Mouse (Mus musculus): Measurements from ENCODE around the gene Pdss2. TPM values are rescaled to one million over a fixed set of nuclear protein-coding genes. Genes with fewer than 3 reads are reported as not detected.

Pdss2 gene
- total RNA-seq, 1 experiment: 16.6 TPM

DNA sequence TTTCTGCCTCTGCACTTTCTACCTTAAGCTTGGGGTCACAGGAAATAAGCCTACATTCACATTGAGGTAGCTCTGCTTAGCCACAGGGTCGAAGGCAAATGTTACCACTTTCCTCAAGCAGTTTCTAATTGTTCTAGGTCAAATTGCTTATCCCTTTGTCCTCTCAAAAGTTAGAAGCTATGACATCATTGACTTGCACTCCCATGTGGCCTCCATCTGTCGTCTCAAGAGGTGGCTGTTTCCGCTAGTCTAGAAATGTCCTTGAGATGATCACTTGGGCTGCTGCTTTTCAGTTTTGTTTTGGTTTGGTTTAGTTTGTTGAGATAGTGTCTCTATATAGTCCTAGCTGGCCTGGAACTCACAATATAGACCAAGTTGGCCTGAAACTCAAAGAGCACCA, 13.7 kb downstream of the Pdss2 start:
- Histone ChIP-seq H3K4me3 (ENCODE audit: insufficient read depth in 1 of 2, low read depth in 1 of 2, low read length in 2 of 2, poor library complexity in 1 of 2, severe bottlenecking in 1 of 2) (no peak overlapping the region), H3K9me3 (ENCODE audit: control insufficient read depth, insufficient read depth, low read depth, low read length) (no peaks in the 10 kb centered on the region; the same call in 1 of the 2 replicates), H3K36me3 (ENCODE audit: control insufficient read depth, insufficient read depth, low read length, poor library complexity, severe bottlenecking) (no peaks in the 10 kb centered on the region), H3K27ac (ENCODE audit: insufficient read depth, low read depth, low read length, poor library complexity, severe bottlenecking) (no peak overlapping the region), H3K9ac (ENCODE audit: insufficient read depth, low read depth, low read length, poor library complexity, severe bottlenecking) (no peak overlapping the region), H3K4me1 (ENCODE audit: control insufficient read depth in 2 of 2, insufficient read depth in 2 of 2, low read length in 2 of 2, poor library complexity in 1 of 2) (no peaks in the 10 kb centered on the region)
- DNase-seq (ENCODE audit: low read depth, low spot score): no peak
- TF ChIP-seq ZC3H11A (IDR thresholded peaks at IDR 0.05; ENCODE audit: borderline replicate concordance, low read depth, low read length): no peak
- TF ChIP-seq CHD2 (IDR thresholded peaks at IDR 0.05; ENCODE audit: low read depth, low read length): no peak
- no peak for TF ChIP-seq HCFC1 (IDR thresholded peaks at IDR 0.05; ENCODE audit: borderline replicate concordance, insufficient read depth, low read length)
- no peak for TF ChIP-seq ZNF384 (IDR thresholded peaks at IDR 0.05; ENCODE audit: low read depth, low read length)
- no peak for TF ChIP-seq MAFK (IDR thresholded peaks at IDR 0.05; ENCODE audit: insufficient read depth, low read depth, low read length)
- in situ Hi-C loops (cut with MboI; ENCODE audit: low sequenced_read_pairs in 2 of 2, unreplicated experiment in 2 of 2): no loop called here

DNA sequence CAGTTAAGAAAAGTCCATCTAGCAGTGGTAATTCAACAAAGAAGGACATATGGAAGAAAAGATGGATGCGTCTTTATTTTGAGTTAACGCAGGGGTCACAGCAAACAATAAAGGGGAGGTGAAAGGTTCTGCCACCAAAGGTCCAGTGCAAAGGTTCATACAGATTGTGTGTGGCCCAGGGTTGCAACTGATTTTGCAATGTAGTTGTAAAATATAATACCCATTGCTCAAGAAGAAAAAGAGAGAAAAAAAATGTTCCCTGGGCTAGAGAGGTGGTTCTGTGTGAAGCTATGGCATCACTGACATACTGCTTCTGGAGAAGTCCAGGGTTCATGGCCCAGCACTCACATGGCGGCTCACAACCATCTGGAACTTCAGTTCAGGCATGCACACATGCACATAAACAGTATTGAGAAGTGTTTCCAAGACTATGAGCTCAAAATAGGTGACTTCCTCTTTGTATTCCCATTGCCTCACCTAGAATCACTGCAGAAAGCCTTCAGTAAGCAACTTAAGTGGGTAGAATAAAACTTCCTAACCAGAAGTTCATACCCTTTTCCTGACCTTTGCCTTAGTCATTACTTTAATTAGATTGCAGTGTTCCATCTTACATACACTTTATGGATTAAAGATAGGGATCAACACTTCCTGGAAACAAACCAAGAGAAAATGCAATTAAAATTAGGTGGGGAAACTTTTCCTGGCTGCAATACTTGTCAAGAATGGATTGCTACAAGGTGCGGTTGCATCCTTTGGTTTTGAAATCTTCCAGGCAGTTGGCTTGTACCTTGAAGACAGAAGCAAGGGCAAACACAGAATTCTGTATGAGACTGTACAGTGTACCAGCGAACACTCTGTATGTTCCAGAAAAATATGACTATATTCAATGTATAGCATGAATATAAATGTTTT, 14.7 kb downstream of the Pdss2 start:
- Histone ChIP-seq H3K9me3 (ENCODE audit: control insufficient read depth, insufficient read depth, low read depth, low read length) (no peaks in the 10 kb centered on the region; the same call in 1 of the 2 replicates), H3K27ac (ENCODE audit: insufficient read depth, low read depth, low read length, poor library complexity, severe bottlenecking) (no peak overlapping the region), H3K4me1 (ENCODE audit: control insufficient read depth in 2 of 2, insufficient read depth in 2 of 2, low read length in 2 of 2, poor library complexity in 1 of 2) (no peaks in the 10 kb centered on the region), H3K4me3 (ENCODE audit: insufficient read depth in 1 of 2, low read depth in 1 of 2, low read length in 2 of 2, poor library complexity in 1 of 2, severe bottlenecking in 1 of 2) (no peak overlapping the region), H3K9ac (ENCODE audit: insufficient read depth, low read depth, low read length, poor library complexity, severe bottlenecking) (no peak overlapping the region), H3K36me3 (ENCODE audit: control insufficient read depth, insufficient read depth, low read length, poor library complexity, severe bottlenecking) (no peaks in the 10 kb centered on the region)
- DNase-seq (ENCODE audit: low read depth, low spot score): no peak
- in situ Hi-C loops (cut with MboI; ENCODE audit: low sequenced_read_pairs in 2 of 2, unreplicated experiment in 2 of 2): no loop called here
- TF ChIP-seq ZC3H11A (IDR thresholded peaks at IDR 0.05; ENCODE audit: borderline replicate concordance, low read depth, low read length): no peak
- TF ChIP-seq CHD2 (IDR thresholded peaks at IDR 0.05; ENCODE audit: low read depth, low read length): no peak
- no peak for TF ChIP-seq MAFK (IDR thresholded peaks at IDR 0.05; ENCODE audit: insufficient read depth, low read depth, low read length)
- no peak for TF ChIP-seq ZNF384 (IDR thresholded peaks at IDR 0.05; ENCODE audit: low read depth, low read length)
- TF ChIP-seq HCFC1 (IDR thresholded peaks at IDR 0.05; ENCODE audit: borderline replicate concordance, insufficient read depth, low read length): no peak

DNA sequence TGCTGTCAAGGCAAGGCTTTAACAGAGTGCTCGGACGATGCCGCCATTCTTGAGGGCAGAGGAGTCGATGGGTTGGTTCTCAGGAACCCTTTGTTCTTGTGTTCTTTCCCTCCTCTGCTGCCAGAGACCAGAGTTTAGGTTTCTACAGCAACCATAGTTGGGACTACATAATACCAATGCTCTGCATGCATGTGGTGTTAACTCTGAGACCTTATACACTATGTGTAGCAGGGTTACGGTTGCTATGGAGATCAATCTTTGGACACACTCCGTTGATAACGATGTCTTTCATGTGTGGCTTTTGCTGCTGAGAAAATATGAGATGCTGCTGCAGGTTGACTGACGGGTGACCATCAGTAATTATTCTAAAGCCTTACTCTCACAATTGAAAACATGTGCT, 20.9 kb downstream of the Pdss2 start:
- Histone ChIP-seq H3K4me3 (ENCODE audit: insufficient read depth in 1 of 2, low read depth in 1 of 2, low read length in 2 of 2, poor library complexity in 1 of 2, severe bottlenecking in 1 of 2) (no peak overlapping the region), H3K36me3 (ENCODE audit: control insufficient read depth, insufficient read depth, low read length, poor library complexity, severe bottlenecking) (no peaks in the 10 kb centered on the region), H3K9ac (ENCODE audit: insufficient read depth, low read depth, low read length, poor library complexity, severe bottlenecking) (no peak overlapping the region), H3K9me3 (ENCODE audit: control insufficient read depth, insufficient read depth, low read depth, low read length) (no peaks in the 10 kb centered on the region; the same call in 1 of the 2 replicates), H3K4me1 (ENCODE audit: control insufficient read depth in 2 of 2, insufficient read depth in 2 of 2, low read length in 2 of 2, poor library complexity in 1 of 2) (peaks cover 0 to 1% of the 10 kb centered on the region in 2 experiments; a peak in 1 of 4 replicates), H3K27ac (ENCODE audit: insufficient read depth, low read depth, low read length, poor library complexity, severe bottlenecking) (no peak overlapping the region)
- in situ Hi-C loops (cut with MboI; ENCODE audit: low sequenced_read_pairs in 2 of 2, unreplicated experiment in 2 of 2): no loop called here
- DNase-seq (ENCODE audit: low read depth, low spot score): no peak
- TF ChIP-seq HCFC1 (IDR thresholded peaks at IDR 0.05; ENCODE audit: borderline replicate concordance, insufficient read depth, low read length): no peak
- TF ChIP-seq MAFK (IDR thresholded peaks at IDR 0.05; ENCODE audit: insufficient read depth, low read depth, low read length): no peak
- TF ChIP-seq CHD2 (IDR thresholded peaks at IDR 0.05; ENCODE audit: low read depth, low read length): no peak
- TF ChIP-seq ZC3H11A (IDR thresholded peaks at IDR 0.05; ENCODE audit: borderline replicate concordance, low read depth, low read length): no peak

DNA sequence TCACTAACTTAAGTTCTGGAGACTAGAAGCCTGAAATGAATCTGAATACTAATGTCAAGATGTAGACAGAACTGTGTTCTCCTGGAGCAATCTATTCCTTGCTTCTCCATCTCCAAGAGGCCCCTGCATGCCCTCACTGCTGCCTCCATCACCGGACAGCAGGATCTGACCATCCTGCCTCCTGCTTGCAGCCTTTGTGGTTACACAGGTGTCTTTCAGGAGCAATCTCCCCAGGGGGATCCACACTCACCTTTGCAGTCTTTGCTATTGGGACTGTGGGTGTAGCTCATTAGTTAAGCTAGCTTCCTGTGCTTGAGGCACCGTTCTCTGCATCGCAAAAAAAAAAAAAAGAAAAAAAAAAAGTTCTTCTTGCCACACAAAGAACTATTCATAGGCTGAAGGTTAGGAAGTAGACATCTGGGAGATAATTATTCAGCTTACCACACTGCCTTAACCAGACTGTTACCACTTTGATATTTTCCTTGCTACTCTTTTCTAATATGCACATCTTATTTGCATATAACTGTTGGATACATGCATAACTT, 23.0 kb downstream of the Pdss2 start:
- H3K36me3 ChIP-seq (ENCODE audit: control insufficient read depth, insufficient read depth, low read length, poor library complexity, severe bottlenecking): no peaks in the 10 kb centered on the region
- no peak overlapping the region for H3K27ac ChIP-seq (ENCODE audit: insufficient read depth, low read depth, low read length, poor library complexity, severe bottlenecking)
- no peaks in the 10 kb centered on the region; the same call in 1 of the 2 replicates for H3K9me3 ChIP-seq (ENCODE audit: control insufficient read depth, insufficient read depth, low read depth, low read length)
- TF ChIP-seq HCFC1 (IDR thresholded peaks at IDR 0.05; ENCODE audit: borderline replicate concordance, insufficient read depth, low read length) (no peak), ZNF384 (IDR thresholded peaks at IDR 0.05; ENCODE audit: low read depth, low read length) (no peak), ZC3H11A (IDR thresholded peaks at IDR 0.05; ENCODE audit: borderline replicate concordance, low read depth, low read length) (no peak), CHD2 (IDR thresholded peaks at IDR 0.05; ENCODE audit: low read depth, low read length) (no peak), MAFK (IDR thresholded peaks at IDR 0.05; ENCODE audit: insufficient read depth, low read depth, low read length) (no peak)
- H3K4me3 ChIP-seq (ENCODE audit: insufficient read depth in 1 of 2, low read depth in 1 of 2, low read length in 2 of 2, poor library complexity in 1 of 2, severe bottlenecking in 1 of 2): no peak overlapping the region
- H3K4me1 ChIP-seq (ENCODE audit: control insufficient read depth in 2 of 2, insufficient read depth in 2 of 2, low read length in 2 of 2, poor library complexity in 1 of 2): peaks cover 0 to 4% of the 10 kb centered on the region in 2 experiments; a peak in 1 of 4 replicates
- no peak for DNase-seq (ENCODE audit: low read depth, low spot score)
- in situ Hi-C loops (cut with MboI; ENCODE audit: low sequenced_read_pairs in 2 of 2, unreplicated experiment in 2 of 2): no loop called here
- no peak overlapping the region for H3K9ac ChIP-seq (ENCODE audit: insufficient read depth, low read depth, low read length, poor library complexity, severe bottlenecking)

Measured in ES-E14 (cell line).